Mouse (Mus musculus): Measurements from ENCODE around the gene Kcnip4.

Gene Kcnip4

DNA sequence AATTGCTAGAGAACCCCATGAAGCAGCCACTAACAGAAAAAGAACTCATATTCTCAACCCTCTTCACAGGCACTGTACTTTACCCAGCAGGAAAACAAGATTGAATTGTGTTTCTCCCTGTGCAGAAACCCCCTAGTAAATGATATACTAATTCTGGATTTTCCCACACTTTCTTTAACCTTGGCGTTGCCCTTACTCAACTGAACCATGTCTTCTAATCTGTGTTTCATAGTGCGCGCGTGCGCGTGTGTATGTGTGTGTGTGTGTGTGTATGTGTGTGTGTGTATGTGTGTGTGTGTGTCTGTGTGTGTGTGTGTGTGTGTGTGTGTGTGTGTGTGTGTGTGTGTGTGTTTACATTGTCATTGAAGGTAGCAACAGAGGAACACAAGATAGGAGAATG, 283.0 kb downstream of the Kcnip4 start:
- DNase-seq, result no peak

DNA sequence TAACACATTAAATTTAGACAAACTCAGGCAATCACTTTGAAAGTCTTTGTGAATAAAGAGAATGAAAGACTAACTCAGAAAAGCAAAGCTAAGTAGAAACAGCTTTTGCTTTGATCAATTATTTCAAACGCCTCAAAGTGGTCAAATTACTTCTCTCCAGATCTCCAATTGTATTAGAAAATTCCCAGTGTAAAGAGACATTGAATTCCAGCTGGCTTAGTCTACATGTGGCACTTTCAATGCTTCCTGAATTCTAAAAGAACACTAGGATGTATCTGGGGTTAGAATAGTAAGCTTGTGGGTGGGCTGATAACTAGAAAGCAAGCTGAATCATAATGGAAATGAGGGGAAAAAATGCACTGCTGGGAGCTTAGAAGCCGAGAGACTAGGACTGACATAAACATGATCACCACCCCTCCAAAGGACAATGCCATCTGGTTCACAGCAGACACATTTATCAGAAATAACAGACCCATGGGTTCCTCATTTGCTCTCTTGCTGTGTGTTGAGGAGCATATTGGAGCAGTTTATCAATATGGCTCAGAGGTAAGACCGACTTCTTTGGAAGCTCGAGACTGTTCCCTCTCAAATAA, 323.4 kb downstream of the Kcnip4 start:
- DNase-seq, result no peak

DNA sequence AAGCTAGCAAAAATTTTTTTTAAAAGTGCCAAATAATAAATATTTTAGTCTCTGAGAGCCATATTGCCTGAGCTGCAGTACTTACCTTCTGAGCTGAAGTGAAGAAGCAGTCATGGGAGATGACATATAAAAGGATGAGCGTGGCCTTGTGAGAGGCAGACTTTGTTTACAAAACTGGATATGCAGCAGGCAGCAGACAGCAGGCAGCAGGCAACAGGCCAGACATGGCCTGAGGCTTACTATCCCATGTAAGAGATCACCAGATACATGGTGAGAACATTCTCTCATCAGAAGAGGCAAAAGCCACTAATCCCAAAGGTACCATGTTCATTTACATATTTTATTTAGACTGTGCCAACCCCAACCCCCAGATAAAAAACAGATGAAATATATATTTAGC, 336.5 kb downstream of the Kcnip4 start:
- no peak for DNase-seq

DNA sequence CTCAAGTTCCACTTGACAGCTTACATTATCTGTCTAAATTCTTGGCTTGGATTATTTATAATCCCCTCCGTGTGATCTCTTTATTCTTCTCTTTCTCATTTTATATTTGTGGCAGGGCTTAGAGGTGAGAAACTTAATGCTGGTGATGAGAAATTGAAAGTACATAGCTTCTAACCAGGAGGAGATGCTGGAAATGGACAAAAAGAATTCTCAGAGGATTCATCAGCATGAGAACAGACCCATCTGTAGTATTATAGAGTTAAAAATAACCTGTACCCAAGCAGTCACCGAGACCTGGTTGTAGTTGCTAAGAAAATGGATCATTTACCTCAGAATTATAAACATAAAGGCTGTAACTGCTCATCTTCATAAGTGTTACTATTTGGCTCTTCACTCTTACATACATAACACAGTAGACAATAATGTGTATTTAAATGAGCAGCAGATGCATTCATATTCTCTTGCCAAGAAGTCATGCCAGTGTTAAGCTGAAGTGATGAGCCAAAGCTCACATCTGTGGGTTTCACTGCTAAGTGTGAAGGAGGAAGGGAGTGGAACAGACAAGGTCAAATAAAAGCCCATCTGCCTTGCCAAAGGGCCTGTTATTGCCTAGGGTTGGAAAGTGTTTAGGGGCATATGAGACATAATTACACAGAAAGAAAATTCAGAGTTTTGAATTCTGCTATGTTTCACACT, 374.4 kb downstream of the Kcnip4 start:
- DNase-seq, result no peak

DNA sequence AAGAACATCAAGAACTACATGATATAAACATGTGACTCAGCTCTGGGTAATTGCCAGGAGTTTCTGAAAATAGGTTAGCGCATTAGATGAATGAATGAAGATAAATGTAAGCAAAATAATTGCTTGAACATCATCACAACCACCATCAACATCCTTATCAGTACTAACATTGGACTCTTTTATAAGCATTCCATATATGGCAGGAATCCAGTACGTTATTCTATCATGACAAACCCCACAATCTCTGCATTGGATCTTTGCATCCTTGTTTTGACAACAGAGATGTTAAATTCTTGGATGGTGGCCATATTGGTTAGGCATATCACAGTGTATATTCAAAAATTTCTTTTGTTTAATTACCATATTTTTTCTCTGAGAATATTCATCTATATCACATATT, 375.0 kb downstream of the Kcnip4 start:
- DNase-seq, result no peak

DNA sequence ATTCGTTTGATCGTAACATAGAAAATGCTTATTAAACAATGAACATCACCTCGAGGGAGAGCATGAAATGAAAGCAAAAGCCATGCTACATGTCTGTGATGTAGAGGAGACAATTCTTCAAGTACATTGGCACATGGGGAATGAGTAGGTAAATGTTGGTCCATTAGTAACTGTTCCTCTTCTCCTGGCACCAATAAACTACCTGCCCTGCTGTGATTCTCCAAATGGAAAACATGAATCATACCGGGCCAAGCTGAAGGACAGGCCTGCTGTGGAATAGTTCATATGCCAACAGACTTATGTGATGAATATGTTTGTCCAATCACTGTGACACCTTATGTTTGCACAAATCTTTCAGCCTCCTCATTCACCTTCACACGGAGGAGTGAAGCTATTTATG, 429.3 kb downstream of the Kcnip4 start:
- DNase-seq, result no peak

DNA sequence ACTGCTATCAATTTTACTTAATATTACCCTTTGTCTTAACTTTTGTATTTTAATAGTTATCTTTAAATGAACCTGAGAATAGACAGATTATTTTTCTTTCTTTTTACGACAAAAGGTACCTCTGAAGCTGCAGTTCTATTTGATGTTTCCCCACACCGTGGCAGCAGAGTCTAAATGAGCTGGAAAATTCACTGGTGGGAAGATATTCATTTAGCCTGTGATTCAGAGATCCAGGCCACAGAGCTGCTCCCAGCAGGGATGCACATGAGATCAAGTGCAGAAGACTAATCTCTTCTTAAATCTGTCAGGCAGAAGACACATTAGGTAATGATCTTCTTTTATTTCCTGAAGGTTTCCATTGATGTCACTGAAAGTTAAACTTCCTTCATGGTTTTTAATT, 429.8 kb downstream of the Kcnip4 start:
- DNase-seq, result no peak

DNA sequence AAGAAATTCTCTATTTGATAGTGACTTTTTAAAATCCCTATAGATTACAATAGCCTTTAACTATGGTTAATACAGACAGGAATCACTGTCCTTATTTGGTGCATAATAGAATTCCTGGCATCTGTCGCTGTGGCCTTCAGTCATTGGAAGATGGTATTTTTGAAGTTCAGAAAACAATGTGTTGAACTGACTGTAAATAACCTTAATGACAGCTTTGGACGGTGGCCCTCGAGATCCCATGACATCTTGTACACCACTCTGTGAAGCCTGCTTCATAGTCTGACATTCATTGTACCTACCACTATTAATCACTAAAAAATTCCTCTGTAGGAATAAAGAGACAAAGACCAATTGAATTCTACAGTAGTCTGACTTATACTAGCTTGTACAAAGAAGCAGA, 430.4 kb downstream of the Kcnip4 start:
- DNase-seq, result no peak

DNA sequence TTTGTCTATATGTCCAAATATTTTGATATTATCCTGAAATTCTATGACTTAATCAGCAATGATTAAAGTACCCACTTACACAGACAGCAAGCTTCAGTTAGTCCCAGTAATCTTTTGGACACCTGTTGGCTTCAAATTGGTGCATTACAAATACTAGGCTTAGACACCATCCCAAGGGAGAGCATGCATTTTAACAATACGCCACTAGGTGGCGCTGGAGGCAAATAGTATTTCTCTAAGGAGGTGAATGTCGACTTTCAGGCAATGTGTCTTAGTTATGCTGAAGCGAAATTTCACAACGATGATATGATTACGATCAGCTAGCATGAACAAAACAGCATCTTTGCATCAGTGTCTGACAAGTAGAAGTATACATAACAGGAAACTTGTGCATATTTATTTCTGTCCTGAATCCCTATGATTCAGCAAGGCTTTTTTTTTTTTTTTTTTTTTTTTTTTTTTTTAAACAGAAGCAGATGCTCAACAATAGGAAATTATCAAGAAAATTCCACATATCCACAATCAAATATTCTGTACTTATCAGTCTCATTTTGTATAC, 434.5 kb downstream of the Kcnip4 start:
- peak; percentile 36 to 65 for DNase-seq

DNA sequence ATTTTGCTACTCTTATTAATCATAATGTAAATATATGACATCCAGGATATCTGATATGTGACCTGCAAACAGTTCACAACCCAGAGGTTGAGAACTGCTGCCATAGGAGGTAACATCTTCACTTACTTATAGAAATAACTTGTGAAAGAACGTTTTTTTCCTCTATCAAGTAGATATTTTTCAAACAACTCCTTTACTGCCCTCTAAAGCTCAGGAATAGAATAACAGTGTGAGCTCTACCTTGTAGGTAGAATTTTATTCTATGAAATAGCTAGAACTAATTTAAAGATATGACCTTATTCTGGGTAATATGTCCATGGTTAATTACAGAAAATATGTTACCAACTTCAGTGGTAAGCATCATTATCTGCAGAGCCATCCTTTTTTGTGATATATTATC, 459.1 kb downstream of the Kcnip4 start:
- no peak for DNase-seq

DNA sequence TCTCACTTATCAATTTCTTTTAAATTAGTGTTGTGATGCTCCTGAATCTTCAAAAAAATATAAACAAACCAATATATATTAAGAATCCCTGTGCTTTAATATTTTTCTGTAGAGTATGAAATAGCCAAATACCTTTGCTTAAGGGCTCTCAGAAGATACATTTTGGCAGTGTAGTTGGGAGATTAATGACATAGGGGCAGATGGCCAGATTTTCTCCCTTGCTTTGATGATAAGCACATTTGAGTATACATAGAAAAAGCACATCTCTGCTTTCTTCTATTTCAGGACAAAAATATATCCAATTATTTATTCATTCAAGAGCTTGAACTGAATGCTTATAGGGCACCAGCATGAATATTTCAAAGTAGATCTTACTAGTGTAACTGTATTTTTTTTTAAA, 465.8 kb downstream of the Kcnip4 start:
- no peak for DNase-seq

DNA sequence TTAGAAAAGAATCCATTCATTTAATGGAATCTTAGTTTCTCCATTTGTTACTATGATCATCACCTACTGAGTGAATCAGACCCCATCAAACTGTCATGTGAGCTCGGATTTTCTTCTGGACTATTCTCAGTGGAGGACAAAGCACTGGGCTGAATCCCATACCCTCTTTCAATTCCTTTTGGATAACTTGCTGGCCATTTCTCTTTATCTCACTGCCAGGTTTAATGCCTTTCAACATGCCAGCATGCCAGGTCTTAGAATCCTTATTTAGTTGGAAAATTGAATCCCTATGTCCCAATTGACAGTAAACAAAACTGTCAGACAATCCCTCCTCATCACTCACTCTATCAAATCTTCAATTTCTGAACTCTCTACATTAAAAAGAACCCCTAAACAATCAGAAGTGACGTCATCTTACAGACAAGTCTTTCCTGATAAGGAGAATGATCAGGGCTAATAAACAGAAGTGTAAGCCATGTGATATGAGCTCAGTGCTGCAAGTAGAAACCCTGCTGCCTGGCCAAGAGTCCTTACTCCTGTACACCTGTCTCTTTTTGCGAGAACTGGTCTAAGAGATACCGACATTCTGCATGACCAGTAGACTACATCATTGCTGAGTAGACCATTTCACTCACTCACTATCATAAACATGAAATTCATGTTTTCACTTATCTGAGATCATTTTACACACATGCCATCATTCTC, 466.9 kb downstream of the Kcnip4 start:
- DNase-seq, result no peak

DNA sequence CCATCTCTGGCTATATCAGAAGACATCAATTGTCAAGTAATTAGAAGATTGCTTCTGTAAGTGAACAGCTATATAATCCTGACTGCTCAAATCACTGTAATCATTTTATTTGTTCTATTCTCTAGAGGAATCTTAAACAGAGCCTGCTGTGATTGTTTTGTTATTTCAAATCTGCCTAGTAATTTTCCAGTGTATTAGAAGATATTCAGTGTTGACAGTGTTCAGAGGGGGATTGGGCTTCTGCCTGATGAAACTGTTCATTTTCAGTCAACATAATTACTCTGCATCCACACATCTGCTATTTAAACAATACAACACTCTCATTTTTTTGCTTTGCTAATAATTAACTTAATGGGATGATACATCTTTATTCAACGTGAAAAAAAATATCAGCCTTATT, 476.7 kb downstream of the Kcnip4 start:
- no peak for DNase-seq

DNA sequence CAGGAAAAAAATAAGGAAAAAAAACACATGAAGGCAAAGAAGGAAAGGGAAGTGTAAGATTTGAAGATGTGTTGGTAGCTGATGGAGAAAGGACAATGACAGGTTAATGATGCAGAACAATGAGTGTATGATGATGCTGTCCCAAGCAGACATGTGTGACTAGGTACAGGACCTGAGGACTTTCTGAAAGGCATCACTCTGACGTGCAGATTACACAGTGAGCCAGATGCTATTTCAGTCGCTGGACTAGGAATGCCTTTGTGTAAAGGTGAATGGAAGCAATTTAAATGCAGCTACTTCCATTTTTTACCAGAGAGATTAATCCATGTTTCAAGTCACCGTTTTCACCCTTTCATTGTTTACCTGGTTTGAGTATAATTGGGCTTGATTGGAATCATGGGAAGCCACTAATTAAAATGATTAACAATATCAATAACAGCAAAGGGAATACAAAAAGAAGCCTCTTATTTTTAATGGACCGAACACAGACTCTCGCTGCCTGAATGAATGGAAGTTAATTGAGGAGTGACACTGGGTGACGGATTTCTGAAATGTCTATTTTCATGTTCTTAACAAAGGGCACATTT, 483.4 kb downstream of the Kcnip4 start:
- DNase-seq, result no peak

DNA sequence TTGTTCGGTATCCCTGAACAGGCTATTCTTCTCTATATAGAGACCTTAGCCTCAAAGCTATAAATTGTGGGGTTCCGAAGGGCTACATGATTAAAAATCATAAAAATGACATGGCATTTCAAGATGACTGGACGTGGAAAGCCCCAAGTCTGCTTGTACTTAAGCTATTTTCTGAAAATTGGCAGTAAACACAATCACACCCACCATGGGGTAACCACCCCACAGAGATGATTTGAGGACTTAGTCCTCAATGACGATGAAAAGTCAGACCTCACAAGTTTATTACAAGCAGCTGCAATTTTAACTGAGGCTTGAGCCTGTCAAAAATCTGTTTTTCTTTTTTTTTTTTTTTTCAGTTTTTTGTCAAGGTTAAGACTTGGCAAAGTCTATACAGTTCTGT, 527.3 kb downstream of the Kcnip4 start:
- no peak for DNase-seq

DNA sequence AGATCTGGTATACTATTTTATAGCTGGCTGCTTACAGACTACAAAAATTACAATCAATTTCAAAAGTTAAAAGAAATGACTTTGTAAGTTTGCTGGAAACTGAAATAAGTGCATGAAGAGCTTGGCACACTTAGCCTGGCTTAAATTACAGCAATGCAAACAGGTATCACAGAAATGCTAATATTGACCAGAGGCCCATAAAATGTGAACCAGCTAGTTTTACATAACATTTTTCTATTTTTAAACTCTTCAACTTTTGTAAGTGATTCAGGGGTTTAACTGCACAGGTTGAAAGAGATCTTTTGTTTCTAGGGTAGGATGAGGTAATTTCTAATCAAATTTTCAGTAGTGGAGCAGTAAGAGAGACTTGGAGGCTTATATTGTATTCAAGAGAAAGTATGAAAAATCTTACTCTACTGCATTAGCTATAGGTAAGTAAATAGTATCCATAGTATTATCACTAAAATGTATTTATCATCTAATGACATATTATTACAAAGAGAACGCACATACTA, 535.5 kb downstream of the Kcnip4 start:
- no peak for DNase-seq

DNA sequence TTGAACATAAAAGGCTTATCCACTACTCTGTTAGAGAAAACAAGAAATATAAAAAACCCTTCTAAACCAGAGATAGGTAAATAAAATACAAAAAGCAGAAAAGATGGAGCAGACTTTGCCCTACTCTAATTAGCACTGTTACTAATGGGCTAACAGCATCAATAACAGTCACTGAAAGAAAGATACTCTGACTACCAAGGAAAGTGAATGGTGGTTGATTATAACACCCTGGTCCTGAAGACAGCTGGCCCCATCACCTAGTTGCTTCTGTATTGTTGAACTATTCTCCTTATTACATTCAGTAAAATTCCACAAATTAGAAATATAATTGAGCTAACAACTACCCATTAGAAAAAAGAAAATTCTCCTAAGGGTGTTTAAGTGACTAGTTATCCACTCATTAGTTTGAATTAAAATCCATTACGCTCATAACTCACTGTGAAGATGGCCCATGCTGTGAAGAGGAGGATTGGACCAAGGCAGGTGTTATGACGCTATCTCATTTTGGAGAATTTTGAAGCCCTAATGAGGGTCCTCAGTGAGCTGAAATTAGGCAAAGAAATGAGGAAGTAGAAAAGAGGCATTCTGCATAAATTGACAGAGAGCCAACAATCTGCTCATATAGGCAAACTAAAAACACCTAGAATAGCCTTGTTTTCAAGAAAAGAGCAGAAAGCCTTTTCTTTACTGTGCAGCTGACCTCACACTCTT, 582.2 kb downstream of the Kcnip4 start:
- DNase-seq, result no peak

DNA sequence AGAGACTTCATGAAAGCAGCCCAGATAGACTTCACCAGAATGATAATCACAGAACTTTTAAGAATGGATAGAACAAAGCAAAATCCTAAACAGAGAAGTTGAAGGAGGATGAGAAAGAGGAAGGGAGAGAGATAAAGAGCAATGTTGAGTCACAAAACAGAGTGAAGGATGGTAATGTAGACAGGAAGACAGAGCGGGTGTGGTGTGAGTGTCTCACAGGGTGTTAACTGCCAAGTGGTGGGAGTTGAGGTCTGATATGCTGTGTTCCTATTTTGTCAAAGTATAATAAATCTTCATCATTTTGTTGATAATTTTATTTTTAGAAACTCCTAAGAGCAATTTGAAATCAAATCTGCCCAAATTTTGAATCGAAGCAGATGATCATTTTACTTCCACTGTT, 592.8 kb downstream of the Kcnip4 start:
- DNase-seq, result no peak

DNA sequence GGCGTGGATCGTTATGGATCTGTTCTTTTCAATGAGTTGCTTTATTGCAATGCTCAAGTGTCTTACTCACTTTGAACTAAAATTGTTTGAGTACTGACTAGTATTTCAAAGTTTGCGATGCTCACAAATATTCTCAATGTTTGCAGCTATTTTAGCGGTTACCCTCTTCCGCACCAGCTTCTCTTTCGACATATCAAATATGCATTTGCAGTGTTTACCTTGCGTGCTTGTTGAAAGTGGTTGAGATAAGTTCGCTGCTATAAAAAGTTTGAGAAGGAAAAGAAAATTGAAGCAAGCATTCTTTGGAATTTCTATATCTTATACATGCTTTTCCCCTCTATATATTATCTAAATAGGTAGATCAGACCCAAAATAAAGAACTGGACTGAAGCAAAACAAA, 634.5 kb downstream of the Kcnip4 start:
- DNase-seq, result no peak

DNA sequence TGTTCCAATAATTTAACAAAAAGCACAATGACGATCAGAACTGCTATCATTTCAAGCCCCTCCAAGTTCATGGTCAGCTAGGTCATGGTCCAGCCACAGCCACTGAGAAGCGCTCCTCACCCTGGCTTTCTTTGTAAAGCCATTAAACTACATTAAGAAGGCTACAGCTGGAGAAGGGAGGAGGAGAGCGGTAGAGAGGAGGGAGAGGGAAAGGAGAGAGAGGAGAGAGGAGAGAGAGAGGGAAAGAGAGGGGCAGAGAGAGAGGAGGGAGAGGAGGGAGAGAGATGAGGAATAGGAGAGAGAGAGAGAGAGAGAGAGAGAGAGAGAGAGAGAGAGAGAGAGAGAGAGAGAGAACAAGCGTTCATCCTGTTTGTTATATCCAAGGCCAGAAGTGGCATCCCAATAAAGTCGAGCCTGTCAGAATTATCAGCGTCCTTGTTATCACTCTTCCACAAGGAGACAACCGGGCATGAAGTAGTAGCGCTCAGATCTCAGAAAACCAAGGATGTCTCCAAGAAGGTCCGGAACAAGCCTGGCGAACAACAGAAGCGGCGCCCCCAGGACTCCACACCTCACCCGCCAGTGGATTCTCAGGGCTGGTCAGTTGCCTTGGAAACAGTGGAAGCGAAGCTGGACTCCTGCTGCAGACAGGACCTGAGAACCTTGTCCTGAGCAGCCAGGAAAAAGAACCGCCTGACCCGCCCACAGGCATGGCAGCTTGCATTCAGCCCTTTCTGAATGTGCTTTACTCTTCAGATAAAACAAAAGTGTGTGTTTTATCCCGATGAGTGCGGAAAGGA, 635.1 kb downstream of the Kcnip4 start:
- peak; percentile 7 to 25 for DNase-seq

DNA sequence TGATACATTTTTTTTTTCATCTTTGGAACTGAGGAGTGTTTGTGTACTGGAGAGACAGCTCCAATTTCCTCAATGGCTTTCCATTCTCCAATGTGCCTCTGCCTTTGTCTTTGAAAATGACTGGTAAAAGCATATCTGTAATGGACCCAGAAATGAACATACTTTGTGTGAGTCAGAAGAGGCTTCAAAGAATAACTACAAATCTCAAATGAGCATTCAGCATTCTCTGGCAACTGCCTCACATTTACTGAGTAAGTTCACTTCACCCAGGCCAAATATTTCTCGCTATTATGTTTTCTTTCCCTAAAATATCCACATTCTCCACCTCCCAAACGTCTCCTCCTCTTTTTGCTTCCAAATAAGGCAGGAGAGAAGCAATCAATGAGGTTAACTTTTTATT, 646.6 kb downstream of the Kcnip4 start:
- DNase-seq, result no peak

All from lung, postnatal 4 days (tissue).